In genomic region chr19:44922521-44922920, GRCm38 (mm10) we compare ENCODE assay signal across 20 mouse cellular contexts.
"Had no signal": no experiment of that assay in that cellular context is flagged by ENCODE, and none has a peak within 500 bp of the region (broad histone marks: within the 10 kb centered on the region; RNA-seq: fewer than 3 reads in every experiment).

No protein-coding gene starts in this region.

- DNase-seq: lung, adult 18-20 months; lung, embryonic 14.5 days; lung, postnatal 10 days; lung, postnatal 4 days; midbrain, embryonic 14.5 days; retina, postnatal 1 day; right cerebral cortex, adult 18-20 months; right cerebral cortex, postnatal 25 days; right cerebral cortex, postnatal 4 days; spleen, adult 18-20 months; thymus, adult 2 months; thymus, postnatal 25 days; thymus, postnatal 4 days had no signal

- H3K4me2 ChIP-seq: lung, embryonic 14.5 days; midbrain, embryonic 12.5 days; neural tube, embryonic 13.5 days; neural tube, embryonic 15.5 days; stomach, embryonic 15.5 days had no signal

- H3K9ac ChIP-seq: lung, embryonic 14.5 days; midbrain, embryonic 12.5 days; neural tube, embryonic 13.5 days; neural tube, embryonic 15.5 days; stomach, embryonic 15.5 days had no signal

- H3K27ac ChIP-seq: midbrain, embryonic 10.5 days; midbrain, embryonic 12.5 days; neural tube, embryonic 13.5 days; neural tube, embryonic 15.5 days had no signal

- H3K9me3 ChIP-seq: midbrain, embryonic 10.5 days; midbrain, embryonic 12.5 days; neural tube, embryonic 13.5 days; neural tube, embryonic 15.5 days; stomach, embryonic 15.5 days had no signal

- H3K4me3 ChIP-seq: midbrain, embryonic 10.5 days; midbrain, embryonic 12.5 days; myocyte; neural tube, embryonic 13.5 days; neural tube, embryonic 15.5 days; stomach, embryonic 15.5 days had no signal

- ATAC-seq: midbrain, embryonic 16.5 days had no signal

- H3K27me3 ChIP-seq: neural tube, embryonic 13.5 days; neural tube, embryonic 15.5 days; stomach, embryonic 15.5 days had no signal

- H3K4me1 ChIP-seq: midbrain, embryonic 12.5 days; neural tube, embryonic 13.5 days; neural tube, embryonic 15.5 days had no signal

- H3K36me3 ChIP-seq: midbrain, embryonic 10.5 days; midbrain, embryonic 12.5 days; neural tube, embryonic 13.5 days; neural tube, embryonic 15.5 days; stomach, embryonic 15.5 days had no signal
